Mouse (Mus musculus) lung, embryonic 15.5 days (tissue): Measurements from ENCODE around the gene Plekha6. TPM values are rescaled to one million over a fixed set of nuclear protein-coding genes. Genes with fewer than 3 reads are reported as not detected.

Source experiments
- ATAC-seq: fragments of 200-750 bp; cut with Nextera tagmentation; 2 replicates; pipeline ENCODE4 v1.8.0; 2017; ENCODE audit warnings: moderate number of reproducible peaks, borderline replicate concordance; ENCODE audit not compliant: low FRiP score, low TSS enrichment; ENCODE audit errors: extremely low read depth
- H3K27ac ChIP-seq: fragments of 300-500 bp; sonication (generic); 2 replicates; pipeline ENCODE4 v1.5.1; 2015; ENCODE audit warnings: moderate library complexity, mild to moderate bottlenecking, inconsistent platforms
- H3K27me3 ChIP-seq: fragments of 300-500 bp; sonication (generic); 2 replicates; pipeline ENCODE4 v1.6.1; 2015; ENCODE audit warnings: inconsistent platforms
- H3K36me3 ChIP-seq: fragments of 300-500 bp; sonication (generic); 2 replicates; pipeline ENCODE4 v1.6.1; 2015; ENCODE audit warnings: inconsistent platforms
- H3K4me1 ChIP-seq: fragments of 300-500 bp; sonication (generic); 2 replicates; pipeline ENCODE4 v1.6.1; 2015; ENCODE audit warnings: inconsistent platforms
- H3K4me2 ChIP-seq: fragments of 300-500 bp; sonication (generic); 2 replicates; pipeline ENCODE4 v1.6.1; 2015; ENCODE audit warnings: inconsistent platforms, mild to moderate bottlenecking, moderate library complexity
- H3K4me3 ChIP-seq: fragments of 300-500 bp; sonication (generic); 2 replicates; pipeline ENCODE4 v1.5.1; 2015; ENCODE audit warnings: mild to moderate bottlenecking, inconsistent platforms
- H3K9ac ChIP-seq: fragments of 300-500 bp; sonication (generic); 2 replicates; pipeline ENCODE4 v1.6.1; 2015; ENCODE audit warnings: inconsistent platforms
- H3K9me3 ChIP-seq: fragments of 300-500 bp; sonication (generic); 2 replicates; pipeline ENCODE4 v1.6.1; 2016; ENCODE audit warnings: inconsistent platforms
- WGBS: fragments of 180-500 bp; shearing (Covaris S2); methylation state at CpG from one replicate; pipeline ENCODE4 v1.1.7; 2015; 5-methylcytosine and 5-hydroxymethylcytosine counted together
- polyA plus RNA-seq: library from polyadenylated mRNA; unstranded; fragments of >200 nt; fragmentation: Nextera tagmentation; extraction: Ambion mirVana; gene quantifications from 2 replicates; pipeline ENCODE4 v1.2.1, GENCODE M21; 2015

Gene Plekha6
- polyA plus RNA-seq, 1 experiment from 2014 or later: 7.6 TPM

DNA sequence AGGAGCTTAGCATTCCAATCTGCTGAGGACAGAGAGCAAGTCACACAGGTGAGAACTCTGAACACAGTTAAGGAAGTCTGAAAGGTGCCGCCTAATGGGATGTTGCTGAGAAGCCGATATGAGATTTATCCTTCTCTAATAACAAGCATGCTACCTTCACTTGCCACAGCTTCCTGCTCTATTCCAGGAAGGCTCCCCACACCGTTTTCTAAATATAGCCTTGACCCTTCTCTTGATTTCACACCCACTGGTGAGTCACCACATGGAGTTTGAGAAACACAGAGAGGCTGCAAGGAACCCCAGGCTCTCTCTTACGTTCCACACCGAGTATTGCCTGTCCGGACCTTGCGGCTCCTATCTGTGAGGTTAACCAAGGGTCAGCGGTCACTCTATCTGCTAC, 24.7 kb downstream of the Plekha6 start:
- ATAC-seq: no peak
- Histone ChIP-seq H3K36me3 (no peaks in the 10 kb centered on the region), H3K9me3 (no peaks in the 10 kb centered on the region), H3K27me3 (no peaks in the 10 kb centered on the region), H3K9ac (no peak overlapping the region), H3K27ac (no peak overlapping the region), H3K4me3 (no peak overlapping the region), H3K4me2 (no peak overlapping the region), H3K4me1 (no peaks in the 10 kb centered on the region)
- 76% methylated on average over 8 of the region's 8 CpGs for WGBS

- Histone ChIP-seq H3K9me3 (no peaks in the 10 kb centered on the region), H3K4me2 (no peak overlapping the region), H3K27me3 (no peaks in the 10 kb centered on the region), H3K9ac (no peak overlapping the region), H3K4me1 (no peaks in the 10 kb centered on the region), H3K4me3 (no peak overlapping the region), H3K36me3 (no peaks in the 10 kb centered on the region), H3K27ac (no peak overlapping the region)
- no peak for ATAC-seq
Measured at GRCm38 (mm10) chr1:133189471-133189870, 25.5 kb downstream of the Plekha6 start.

DNA sequence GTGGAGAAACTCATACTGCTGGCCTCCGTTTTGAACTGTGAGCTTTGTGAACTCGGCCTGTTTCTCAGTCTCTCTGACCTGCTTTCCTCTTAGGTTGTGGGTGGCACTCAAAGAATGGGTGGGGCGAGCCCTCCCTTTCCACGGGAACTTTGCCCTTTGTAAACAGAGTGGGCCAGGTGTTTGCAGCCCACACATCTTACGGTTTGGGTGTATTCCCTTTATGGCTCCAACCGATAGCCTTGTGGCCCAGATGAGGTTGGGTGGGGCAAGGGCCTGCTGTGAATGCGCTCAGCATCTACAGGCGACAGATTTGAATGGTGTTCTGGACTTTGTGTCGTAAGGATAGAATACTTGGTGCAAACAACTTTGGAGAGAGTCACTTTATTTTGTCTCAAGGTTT, 26.5 kb downstream of the Plekha6 start:
- Histone ChIP-seq H3K36me3 (no peaks in the 10 kb centered on the region), H3K4me2 (no peak overlapping the region), H3K4me1 (no peaks in the 10 kb centered on the region), H3K9me3 (no peaks in the 10 kb centered on the region), H3K9ac (no peak overlapping the region), H3K4me3 (no peak overlapping the region), H3K27me3 (no peaks in the 10 kb centered on the region), H3K27ac (no peak overlapping the region)
- no peak for ATAC-seq
- 72% methylated on average over 9 of the region's 9 CpGs for WGBS

GRCm38 (mm10) chr1:133196181-133196580, 32.2 kb downstream of the Plekha6 start:
- Histone ChIP-seq H3K4me3 (no peak overlapping the region), H3K9ac (no peak overlapping the region), H3K27me3 (0 out of 2 replicates have a peak, but pooled peaks cover 4% of the 10 kb centered on the region), H3K4me2 (no peak overlapping the region), H3K27ac (no peak overlapping the region), H3K36me3 (no peaks in the 10 kb centered on the region), H3K4me1 (peaks cover 4% of the 10 kb centered on the region), H3K9me3 (no peaks in the 10 kb centered on the region)
- WGBS: 41% methylated on average over 6 of the region's 6 CpGs
- no peak for ATAC-seq

GRCm38 (mm10) chr1:133197266-133197665, 33.3 kb downstream of the Plekha6 start:
- H3K9ac ChIP-seq: no peak overlapping the region
- 0 out of 2 replicates have a peak, but pooled peaks cover 4% of the 10 kb centered on the region for H3K27me3 ChIP-seq
- no peak for ATAC-seq
- H3K9me3 ChIP-seq: no peaks in the 10 kb centered on the region
- H3K36me3 ChIP-seq: no peaks in the 10 kb centered on the region
- H3K4me3 ChIP-seq: no peak overlapping the region
- WGBS: 79% methylated on average over 6 of the region's 6 CpGs
- H3K4me1 ChIP-seq: peaks cover 8% of the 10 kb centered on the region
- H3K4me2 ChIP-seq: no peak overlapping the region
- H3K27ac ChIP-seq: no peak overlapping the region

GRCm38 (mm10) chr1:133199706-133200105, 35.7 kb downstream of the Plekha6 start:
- no peak for ATAC-seq
- H3K4me3 ChIP-seq: no peak overlapping the region
- no peak overlapping the region for H3K4me2 ChIP-seq
- H3K36me3 ChIP-seq: no peaks in the 10 kb centered on the region
- no peak overlapping the region for H3K9ac ChIP-seq
- 0 out of 2 replicates have a peak, but pooled peaks cover 4% of the 10 kb centered on the region for H3K27me3 ChIP-seq
- peaks cover 14% of the 10 kb centered on the region for H3K4me1 ChIP-seq
- no peaks in the 10 kb centered on the region for H3K9me3 ChIP-seq
- 54% methylated on average over 7 of the region's 7 CpGs for WGBS
- H3K27ac ChIP-seq: no peak overlapping the region

DNA sequence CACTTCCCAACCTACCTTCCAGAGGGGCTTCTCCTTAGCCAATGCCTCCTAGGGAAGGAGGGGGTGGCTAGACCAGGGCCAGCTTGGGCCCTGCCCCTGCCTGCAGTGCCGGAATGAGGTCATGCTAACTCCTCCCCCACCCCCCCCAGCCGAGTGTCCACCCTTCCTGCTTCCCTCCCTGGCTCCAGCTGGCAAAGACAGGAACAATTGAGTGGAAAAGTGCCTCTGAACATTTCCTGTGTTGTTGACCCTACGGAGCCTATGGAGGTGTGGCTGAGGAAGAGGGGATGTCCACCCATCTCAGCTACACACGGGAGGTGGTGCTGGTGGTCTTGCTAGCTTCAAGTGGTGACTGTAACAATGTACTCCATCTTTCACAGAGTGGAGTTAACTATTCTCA, 37.5 kb downstream of the Plekha6 start:
- no peak overlapping the region for H3K4me2 ChIP-seq
- no peaks in the 10 kb centered on the region for H3K36me3 ChIP-seq
- peak; percentile 71 for ATAC-seq
- 8% methylated on average over 4 of the region's 4 CpGs for WGBS
- no peaks in the 10 kb centered on the region for H3K9me3 ChIP-seq
- H3K9ac ChIP-seq: no peak overlapping the region
- H3K4me3 ChIP-seq: no peak overlapping the region
- 0 out of 2 replicates have a peak, but pooled peaks cover 4% of the 10 kb centered on the region for H3K27me3 ChIP-seq
- peaks cover 19% of the 10 kb centered on the region for H3K4me1 ChIP-seq
- no peak overlapping the region for H3K27ac ChIP-seq

- Histone ChIP-seq H3K9me3 (no peaks in the 10 kb centered on the region), H3K4me1 (peaks cover 19% of the 10 kb centered on the region), H3K4me3 (no peak overlapping the region), H3K36me3 (no peaks in the 10 kb centered on the region), H3K4me2 (no peak overlapping the region), H3K27me3 (0 out of 2 replicates have a peak, but pooled peaks cover 4% of the 10 kb centered on the region), H3K27ac (no peak overlapping the region), H3K9ac (no peak overlapping the region)
- 37% methylated on average over 2 of the region's 2 CpGs for WGBS
- no peak for ATAC-seq
Measured at GRCm38 (mm10) chr1:133203701-133204100, 39.7 kb downstream of the Plekha6 start.

DNA sequence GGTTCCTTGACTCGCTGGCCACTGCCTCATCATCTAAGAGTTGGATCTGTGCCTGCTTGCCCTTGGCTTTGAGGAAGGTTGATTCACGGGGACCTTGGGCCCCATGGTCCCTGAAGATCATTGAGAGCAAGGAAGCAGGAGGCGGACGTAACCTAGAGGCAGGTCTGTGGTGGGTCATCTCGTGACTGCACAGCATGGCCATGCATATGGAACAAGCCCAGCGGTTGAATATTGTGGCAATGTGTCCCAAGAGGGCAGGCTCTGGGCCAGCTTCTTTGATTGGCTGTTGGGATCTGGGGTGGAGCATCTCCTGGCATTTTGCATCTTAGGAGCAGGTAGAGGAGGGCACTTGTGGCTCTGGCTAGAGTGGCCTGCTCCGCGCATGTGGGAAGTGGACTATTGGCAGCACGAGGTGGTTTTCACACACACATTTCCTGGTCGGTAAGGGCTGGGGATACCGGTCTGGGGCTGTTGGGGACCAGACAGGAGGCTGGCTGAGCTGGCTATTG, 40.4 kb downstream of the Plekha6 start:
- Histone ChIP-seq H3K36me3 (no peaks in the 10 kb centered on the region), H3K4me1 (peaks cover 19% of the 10 kb centered on the region), H3K9ac (no peak overlapping the region), H3K27me3 (0 out of 2 replicates have a peak, but pooled peaks cover 5% of the 10 kb centered on the region), H3K4me2 (peak overlapping the region; percentile 10; the same call in 1 of the 2 replicates), H3K4me3 (no peak overlapping the region), H3K27ac (no peak overlapping the region), H3K9me3 (no peaks in the 10 kb centered on the region)
- 57% methylated on average over 11 of the region's 11 CpGs for WGBS
- ATAC-seq: no peak

DNA sequence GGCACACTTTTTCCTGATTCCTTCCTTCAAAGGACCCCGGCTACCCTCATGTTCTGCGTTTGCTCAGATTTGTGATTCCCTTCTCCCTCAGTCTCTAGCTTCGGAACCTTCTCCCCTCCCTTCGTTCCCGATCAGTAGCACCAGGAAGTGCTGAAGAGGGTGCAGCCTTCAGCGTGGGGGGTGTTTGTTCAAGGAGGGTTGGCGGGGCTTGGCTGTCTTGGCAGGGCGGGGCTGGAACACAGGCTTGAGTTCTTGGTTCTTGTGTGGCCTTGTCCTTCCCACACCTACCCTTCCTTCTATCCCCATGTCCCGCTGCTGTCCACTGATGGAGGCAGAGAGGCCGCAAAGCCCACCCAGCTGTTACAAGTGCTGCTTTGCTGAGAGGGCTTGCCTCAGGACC, 41.0 kb downstream of the Plekha6 start:
- H3K27ac ChIP-seq: no peak overlapping the region
- ATAC-seq: no peak
- no peak overlapping the region for H3K9ac ChIP-seq
- H3K4me2 ChIP-seq: peak overlapping the region; percentile 10; the same call in 1 of the 2 replicates
- 48% methylated on average over 10 of the region's 10 CpGs for WGBS
- no peaks in the 10 kb centered on the region for H3K9me3 ChIP-seq
- peaks cover 19% of the 10 kb centered on the region for H3K4me1 ChIP-seq
- 0 out of 2 replicates have a peak, but pooled peaks cover 5% of the 10 kb centered on the region for H3K27me3 ChIP-seq
- no peak overlapping the region for H3K4me3 ChIP-seq
- no peaks in the 10 kb centered on the region for H3K36me3 ChIP-seq

- 84% methylated on average over 10 of the region's 11 CpGs for WGBS
- Histone ChIP-seq H3K36me3 (no peaks in the 10 kb centered on the region), H3K4me2 (no peak overlapping the region), H3K9ac (no peak overlapping the region), H3K9me3 (no peaks in the 10 kb centered on the region), H3K27ac (no peak overlapping the region), H3K4me1 (peaks cover 11% of the 10 kb centered on the region), H3K4me3 (no peak overlapping the region), H3K27me3 (0 out of 2 replicates have a peak, but pooled peaks cover 5% of the 10 kb centered on the region)
- ATAC-seq: no peak
Measured at GRCm38 (mm10) chr1:133208086-133208815, 44.2 kb downstream of the Plekha6 start.

- no peak for ATAC-seq
- Histone ChIP-seq H3K4me3 (no peak overlapping the region), H3K9me3 (no peaks in the 10 kb centered on the region), H3K4me2 (no peak overlapping the region), H3K4me1 (peaks cover 11% of the 10 kb centered on the region), H3K9ac (no peak overlapping the region), H3K27ac (no peak overlapping the region), H3K27me3 (0 out of 2 replicates have a peak, but pooled peaks cover 5% of the 10 kb centered on the region), H3K36me3 (no peaks in the 10 kb centered on the region)
- 80% methylated on average over 11 of the region's 11 CpGs for WGBS
Measured at GRCm38 (mm10) chr1:133209036-133209435, 45.0 kb downstream of the Plekha6 start.
